In the genomic region with DNA sequence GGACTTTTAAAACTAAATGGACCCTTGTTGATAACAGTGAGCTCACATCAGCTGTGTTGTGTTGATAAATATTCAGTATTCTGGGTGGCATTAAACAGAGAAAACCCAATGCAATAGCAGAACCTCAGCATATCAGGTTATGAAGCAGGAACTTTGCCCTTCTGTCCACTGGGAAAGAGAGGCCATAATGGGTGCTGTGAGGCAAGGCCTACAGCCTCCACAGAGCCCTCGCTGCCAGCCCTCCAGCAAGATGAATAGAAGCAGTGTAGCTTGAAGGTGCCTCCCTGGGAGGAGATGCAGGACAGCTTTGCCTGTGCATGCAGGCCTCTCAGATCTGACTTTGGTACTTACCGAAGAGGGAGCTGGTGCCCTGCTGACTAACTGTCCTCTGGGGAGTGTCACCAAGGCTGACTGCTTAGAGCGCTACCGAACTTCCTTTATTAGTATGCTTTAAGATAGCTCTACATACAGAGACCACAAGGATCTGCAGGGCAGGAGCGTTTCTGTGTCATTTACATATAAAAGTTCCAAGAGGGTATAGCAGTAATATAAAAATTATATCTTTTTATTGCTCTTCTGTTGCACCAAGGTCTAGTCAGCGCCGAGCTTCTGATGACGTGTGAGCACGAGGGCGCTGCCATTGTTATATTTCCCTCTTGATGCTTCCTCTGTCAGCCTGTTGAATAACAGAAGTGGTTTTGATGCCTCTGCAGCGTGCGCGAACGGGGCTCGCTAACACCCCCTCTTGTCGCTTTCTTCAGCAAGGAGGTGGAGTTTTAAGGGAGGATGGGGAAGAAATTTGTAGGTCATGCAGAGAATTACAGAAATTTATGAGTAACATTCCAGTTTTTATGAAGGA, we compare ENCODE assay signal across 9 mouse cellular contexts.
A peak's percentile ranks its signal among the peaks of the same experiment; 100 is the strongest.
DNase-seq lines count a peak whose midpoint lies in the region; ATAC-seq lines count a peak whose summit lies in the region.
"Had no signal": no experiment of that assay in that cellular context is flagged by ENCODE, and none has a peak within 500 bp of the region (broad histone marks: within the 10 kb centered on the region; RNA-seq: fewer than 3 reads in every experiment).

No protein-coding gene starts in this region.

- H3K27me3 ChIP-seq in liver, embryonic 13.5 days: no peaks in the 10 kb centered on the region
- no peaks in the 10 kb centered on the region for H3K27me3 ChIP-seq in splenic B cell, adult 2 months (ENCODE audit: control insufficient read depth, insufficient read depth, low read length, poor library complexity, severe bottlenecking)
- H3K27me3 ChIP-seq: limb, embryonic 13.5 days had no signal

- WGBS in liver, embryonic 13.5 days (ENCODE audit: insufficient replicate concordance): 25% methylated on average over 16 of the region's 16 CpGs

- H3K9ac ChIP-seq in liver, embryonic 13.5 days: no peak overlapping the region
- H3K9ac ChIP-seq: limb, embryonic 13.5 days had no signal

- peaks cover 24% of the 10 kb centered on the region for H3K4me1 ChIP-seq in liver, embryonic 13.5 days (replicated peaks)

- DNase-seq in left cerebral cortex, adult 11 months (ENCODE audit: low spot score): peak; percentile 33
- DNase-seq in left cerebral cortex, adult 8-10 months (ENCODE audit: low spot score in 2 of 2): no peak
- DNase-seq in brain, adult 2 months (ENCODE audit: low read depth, low spot score): peak; percentile 69
- DNase-seq in liver, embryonic 13.5 days: no peak
- peak; percentile 80 for DNase-seq in splenic B cell, adult 2 months (ENCODE audit: low read depth, low spot score)
- DNase-seq in cerebellum, postnatal 4 days (ENCODE audit: low spot score in 2 of 2): no peak
- DNase-seq in layer of hippocampus, postnatal 14 days (ENCODE audit: low spot score in 2 of 2): no peak
- DNase-seq in gastrocnemius, postnatal 25 days: no peak

- no peak overlapping the region for H3K4me3 ChIP-seq in liver, embryonic 13.5 days (replicated peaks)
- H3K4me3 ChIP-seq: limb, embryonic 13.5 days had no signal

- H3K36me3 ChIP-seq in liver, embryonic 13.5 days: no peaks in the 10 kb centered on the region
- H3K36me3 ChIP-seq in splenic B cell, adult 2 months (ENCODE audit: control insufficient read depth, insufficient read depth, low read length, poor library complexity, severe bottlenecking): no peaks in the 10 kb centered on the region

- peak overlapping the region; percentile 18; the same call in 1 of the 2 replicates for H3K4me2 ChIP-seq in liver, embryonic 13.5 days
- H3K4me2 ChIP-seq: limb, embryonic 13.5 days had no signal

- H3K27ac ChIP-seq in liver, embryonic 13.5 days: no peak overlapping the region
- H3K27ac ChIP-seq: limb, embryonic 13.5 days had no signal

- H3K9me3 ChIP-seq in liver, embryonic 13.5 days (replicated peaks): no peaks in the 10 kb centered on the region
- H3K9me3 ChIP-seq: limb, embryonic 13.5 days had no signal

- peak; percentile 29; the same call in 1 of the 2 replicates for ATAC-seq in liver, embryonic 13.5 days (ENCODE audit: low read depth)

Comparison
In these comparisons a context has a peak if more than half of its experiments do, and no peak if none do; other contexts are left out.
1. DNase-seq: peak in left cerebral cortex, adult 11 months (single experiment), brain, adult 2 months (single experiment) and splenic B cell, adult 2 months (single experiment); none in left cerebral cortex, adult 8-10 months (0 of 2), liver, embryonic 13.5 days (single experiment), cerebellum, postnatal 4 days (0 of 2), layer of hippocampus, postnatal 14 days (0 of 2) and gastrocnemius, postnatal 25 days (single experiment).